Mouse (Mus musculus) forebrain, embryonic 15.5 days (tissue): Measurements from ENCODE around the gene Hic1. TPM values are rescaled to one million over a fixed set of nuclear protein-coding genes. Genes with fewer than 3 reads are reported as not detected.
"Not testable (repeated sequence)": the region's sequence is repeated elsewhere in the genome, so short reads cannot be mapped to it uniquely, and the experiment has no call there.

Experiments
- ATAC-seq: fragments of 200-750 bp; cut with Nextera tagmentation; replicated peaks from 2 replicates; pipeline ENCODE4 v1.8.0; 2017; ENCODE audit warnings: mild to moderate bottlenecking, moderate TSS enrichment, moderate library complexity
- H3K27ac ChIP-seq: fragments of 300-500 bp; sonication (generic); replicated peaks from 2 replicates; pipeline ENCODE4 v1.5.1; 2015; ENCODE audit warnings: mild to moderate bottlenecking, inconsistent platforms
- H3K27me3 ChIP-seq: fragments of 300-500 bp; sonication (generic); 2 replicates; pipeline ENCODE4 v1.6.1; 2015; ENCODE audit warnings: inconsistent platforms
- H3K36me3 ChIP-seq: fragments of 300-500 bp; sonication (generic); 2 replicates; pipeline ENCODE4 v1.6.1; 2015; ENCODE audit warnings: mild to moderate bottlenecking, inconsistent platforms
- H3K4me1 ChIP-seq: fragments of 300-500 bp; sonication (generic); 2 replicates; pipeline ENCODE4 v1.6.1; 2015; ENCODE audit warnings: inconsistent platforms
- H3K4me2 ChIP-seq: fragments of 300-500 bp; sonication (generic); replicated peaks from 2 replicates; pipeline ENCODE4 v1.6.1; 2015; ENCODE audit warnings: mild to moderate bottlenecking, inconsistent platforms
- H3K4me3 ChIP-seq: fragments of 300-500 bp; sonication (generic); 2 replicates; pipeline ENCODE4 v1.5.1; 2015; ENCODE audit warnings: mild to moderate bottlenecking, inconsistent platforms
- H3K9ac ChIP-seq: fragments of 300-500 bp; sonication (generic); replicated peaks from 2 replicates; pipeline ENCODE4 v1.6.1; 2015; ENCODE audit warnings: mild to moderate bottlenecking, inconsistent platforms
- H3K9me3 ChIP-seq: fragments of 300-500 bp; sonication (generic); 2 replicates; pipeline ENCODE4 v1.6.1; 2016; ENCODE audit warnings: inconsistent platforms
- WGBS: fragments of 180-500 bp; shearing (Covaris S2); methylation state at CpG from one replicate; pipeline ENCODE4 v1.1.7; 2015; ENCODE audit warnings: mixed read lengths; 5-methylcytosine and 5-hydroxymethylcytosine counted together
- polyA plus RNA-seq: library from polyadenylated mRNA; unstranded; fragments of >200 nt; fragmentation: Nextera tagmentation; extraction: Ambion mirVana; gene quantifications from 2 replicates; pipeline ENCODE4 v1.2.1, GENCODE M21; 2015

The Hic1 gene
- polyA plus RNA-seq, 1 experiment from 2014 or later: 2.2 TPM

DNA sequence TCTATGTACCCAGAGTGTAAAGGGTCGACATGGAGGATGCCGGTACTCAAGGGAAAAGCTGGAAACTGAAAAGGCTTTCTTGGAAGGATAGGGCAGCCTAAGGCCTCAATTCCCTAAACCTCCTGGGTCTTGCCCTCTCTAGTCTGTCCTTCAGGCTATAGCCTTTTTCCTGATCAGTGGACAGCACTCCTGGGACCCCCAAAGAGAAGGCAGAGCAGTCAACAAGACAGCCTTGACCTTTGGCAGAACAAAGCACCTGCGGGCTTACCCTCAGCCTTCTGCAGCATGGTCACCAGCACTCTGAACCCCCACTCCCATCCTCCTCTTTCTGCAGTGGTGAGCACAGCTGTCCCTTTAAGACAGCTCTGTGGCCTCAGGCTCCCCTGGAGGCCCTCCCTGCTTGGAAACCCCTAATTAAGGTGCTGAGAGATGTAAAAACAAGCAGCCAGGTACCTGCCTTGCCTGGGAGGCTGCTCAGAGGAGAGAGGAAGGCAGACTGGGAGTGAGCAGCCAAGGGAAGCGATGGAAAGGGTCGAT is 21.7 kb upstream of the Hic1 start, which contains the start of gene Dph1:
Gene Dph1 (minus strand): TSS at position 337 of the 537 bp plus-strand sequence.
- H3K4me1 ChIP-seq: peaks cover 51% of the 10 kb centered on the region
- peaks cover 37% of the 10 kb centered on the region for H3K27me3 ChIP-seq
- peak within 1 kb of the TSS; percentile 93 for H3K4me3 ChIP-seq
- H3K9ac ChIP-seq: peak within 1 kb of the TSS; percentile 66
- ATAC-seq: no peak
- WGBS: 50% methylated on average over 5 of the region's 5 CpGs
- peak within 1 kb of the TSS; percentile 87 for H3K4me2 ChIP-seq
- H3K9me3 ChIP-seq: no peaks in the 10 kb centered on the region
- 0 out of 2 replicates have a peak within 1 kb of the TSS, but pooled peaks have one; percentile 12 for H3K27ac ChIP-seq
- no peaks in the 10 kb centered on the region for H3K36me3 ChIP-seq

DNA sequence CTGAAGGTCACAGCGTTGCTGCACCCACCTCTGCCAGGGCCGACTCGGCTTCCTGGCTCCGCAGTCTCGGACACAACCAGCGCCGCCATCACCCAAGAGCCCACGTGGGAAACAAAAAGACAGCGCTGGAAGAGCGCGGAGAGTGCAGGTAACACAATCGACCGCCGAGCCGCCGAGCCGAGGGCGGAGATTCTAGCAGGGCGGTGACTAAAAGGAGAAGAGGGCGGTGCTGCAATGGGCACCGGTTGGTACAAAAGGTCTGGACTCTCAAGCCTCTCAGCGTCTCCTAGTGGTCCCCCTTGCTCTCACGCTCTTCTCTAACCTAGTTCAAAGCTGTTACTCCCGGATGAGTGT is 21.0 kb upstream of the Hic1 start:
- under 1% methylated on average over 24 of the region's 24 CpGs for WGBS
- Histone ChIP-seq H3K4me3 (peak overlapping the region; percentile 93), H3K4me2 (peak overlapping the region; percentile 87), H3K27ac (0 out of 2 replicates have a peak overlapping the region, but pooled peaks have one; percentile 12), H3K4me1 (peaks cover 49% of the 10 kb centered on the region), H3K9me3 (no peaks in the 10 kb centered on the region), H3K36me3 (no peaks in the 10 kb centered on the region), H3K9ac (peak overlapping the region; percentile 66), H3K27me3 (peaks cover 30% of the 10 kb centered on the region)
- ATAC-seq: peak; percentile 82

DNA sequence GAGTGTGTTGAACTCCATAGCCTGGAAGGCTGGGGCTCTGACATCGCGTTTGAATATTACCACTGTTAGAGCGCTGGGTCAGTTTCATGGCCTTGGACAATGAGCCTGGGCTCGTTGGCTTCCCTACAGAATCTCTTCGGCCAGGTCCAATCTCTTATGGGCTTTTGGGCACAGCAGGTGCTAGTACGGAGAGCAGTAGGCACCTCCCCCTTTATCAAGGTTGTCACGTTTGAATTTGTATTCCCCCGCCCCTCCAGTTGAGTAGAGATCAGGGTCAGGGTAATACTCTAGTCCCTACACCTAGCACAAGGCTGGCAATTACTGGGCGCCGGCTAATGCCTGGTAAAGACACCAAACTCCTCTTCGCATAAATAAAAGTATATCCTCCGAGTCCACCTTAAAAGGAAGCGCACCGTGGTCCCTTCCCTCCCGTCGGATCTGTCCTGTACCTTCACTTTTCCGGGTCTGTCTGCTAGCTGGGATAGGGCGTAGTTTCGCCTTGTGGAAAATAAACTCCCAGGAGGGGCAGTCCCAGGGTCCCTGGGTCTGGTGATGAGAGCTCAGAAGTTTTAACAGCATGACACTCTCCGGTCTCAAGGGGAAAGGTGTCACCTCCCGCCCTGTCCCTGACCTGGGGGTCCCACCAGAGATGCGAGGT is 20.5 kb upstream of the Hic1 start:
- H3K4me3 ChIP-seq: peak overlapping the region; percentile 93
- H3K4me1 ChIP-seq: peaks cover 49% of the 10 kb centered on the region
- no peaks in the 10 kb centered on the region for H3K9me3 ChIP-seq
- H3K36me3 ChIP-seq: no peaks in the 10 kb centered on the region
- H3K9ac ChIP-seq: peak overlapping the region; percentile 66
- H3K4me2 ChIP-seq: peak overlapping the region; percentile 87
- H3K27ac ChIP-seq: no peak overlapping the region
- under 1% methylated on average over 22 of the region's 22 CpGs for WGBS
- no peak; the same call in 1 of the 2 replicates for ATAC-seq
- peaks cover 25% of the 10 kb centered on the region for H3K27me3 ChIP-seq

DNA sequence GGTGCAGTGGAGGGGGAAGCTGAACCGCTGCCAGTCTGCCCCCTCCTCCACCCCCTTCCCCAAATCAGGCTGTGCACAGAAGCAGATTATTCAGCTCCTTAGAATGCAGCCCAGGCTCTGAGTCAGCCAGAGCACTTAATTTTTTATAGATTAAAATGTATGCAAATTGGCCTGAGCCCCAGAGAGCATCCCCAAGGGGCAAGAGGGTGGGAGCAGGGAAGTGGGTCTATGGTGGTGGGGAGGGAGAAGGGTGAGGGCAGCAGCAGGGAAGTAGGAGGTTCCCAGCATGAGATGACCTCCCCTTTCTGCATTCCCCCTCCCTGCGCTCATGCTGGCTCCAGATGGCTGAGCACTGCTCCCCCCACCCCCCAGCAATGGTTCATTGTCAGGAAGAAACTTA is 15.7 kb upstream of the Hic1 start:
- H3K27ac ChIP-seq: no peak overlapping the region

DNA sequence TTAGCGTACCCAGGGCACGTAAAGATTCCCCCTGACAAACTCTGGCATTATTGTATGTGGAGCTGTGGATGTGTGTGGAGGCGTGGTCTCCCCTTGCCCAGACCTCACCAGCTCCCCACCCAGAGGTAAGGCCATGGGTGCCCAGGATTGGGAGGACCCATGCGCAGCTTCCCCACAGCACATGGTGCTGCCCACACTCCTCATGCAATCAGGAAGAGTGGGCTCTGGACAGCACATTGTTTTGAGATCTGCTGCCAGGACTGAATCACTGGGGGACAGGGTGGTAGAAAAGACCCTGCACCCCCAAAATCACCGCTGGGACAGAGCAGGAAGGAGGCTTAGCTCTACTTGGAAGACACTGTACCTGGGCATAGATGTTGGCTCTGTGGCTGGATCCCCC is 15.3 kb upstream of the Hic1 start:
- no peak overlapping the region for H3K4me3 ChIP-seq
- no peak for ATAC-seq
- no peak overlapping the region for H3K4me2 ChIP-seq
- no peak overlapping the region for H3K9ac ChIP-seq
- no peak overlapping the region for H3K27ac ChIP-seq
- 91% methylated on average over 5 of the region's 5 CpGs for WGBS
- H3K27me3 ChIP-seq: no peaks in the 10 kb centered on the region
- H3K9me3 ChIP-seq: no peaks in the 10 kb centered on the region
- peaks cover 17% of the 10 kb centered on the region for H3K4me1 ChIP-seq
- no peaks in the 10 kb centered on the region; the same call in 1 of the 2 replicates for H3K36me3 ChIP-seq

More for the DNA sequence above, 15.7 kb upstream of the Hic1 start:
- Histone ChIP-seq H3K4me2 (no peak overlapping the region), H3K9me3 (no peaks in the 10 kb centered on the region), H3K4me3 (no peak overlapping the region), H3K9ac (no peak overlapping the region), H3K27me3 (no peaks in the 10 kb centered on the region), H3K4me1 (peaks cover 21% of the 10 kb centered on the region), H3K36me3 (no peaks in the 10 kb centered on the region; the same call in 1 of the 2 replicates)
- no peak for ATAC-seq
- WGBS: 57% methylated on average over 2 of the region's 2 CpGs

DNA sequence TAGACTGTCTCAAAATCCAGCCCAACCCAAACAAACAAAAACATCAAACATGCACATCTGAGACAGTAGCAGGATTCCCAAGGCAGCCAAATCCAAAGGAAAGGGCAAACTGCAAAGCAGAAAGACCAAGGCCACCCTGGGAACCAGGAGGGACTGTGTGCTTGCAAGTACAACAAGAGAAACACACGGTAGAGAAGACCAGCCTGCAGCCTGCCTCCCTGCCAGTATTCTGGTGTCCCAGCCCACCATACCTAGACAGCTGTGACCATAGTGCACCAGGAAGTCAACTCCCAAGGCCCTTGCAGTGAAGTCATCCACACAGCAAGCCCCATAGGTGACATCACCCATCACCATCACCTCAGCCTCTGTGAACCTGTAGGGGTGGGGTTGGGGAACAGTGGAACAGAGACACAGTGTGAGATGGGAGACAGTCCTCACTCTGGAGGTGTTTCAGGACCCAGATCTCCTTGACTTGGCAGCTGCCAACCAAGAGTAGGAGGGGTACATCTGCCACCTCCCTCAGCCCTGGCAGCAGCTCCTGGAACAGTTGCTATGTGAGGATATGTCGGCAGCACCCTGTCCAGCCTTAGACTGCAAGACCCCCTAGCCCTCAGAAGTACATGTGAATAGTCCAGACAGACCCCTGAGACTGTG is 14.7 kb upstream of the Hic1 start:
- Histone ChIP-seq H3K4me3 (no peak overlapping the region), H3K9ac (no peak overlapping the region), H3K36me3 (no peaks in the 10 kb centered on the region; the same call in 1 of the 2 replicates), H3K27ac (no peak overlapping the region), H3K27me3 (no peaks in the 10 kb centered on the region), H3K4me2 (no peak overlapping the region), H3K4me1 (peaks cover 17% of the 10 kb centered on the region), H3K9me3 (no peaks in the 10 kb centered on the region)
- WGBS: 76% methylated on average over 2 of the region's 2 CpGs
- no peak for ATAC-seq

DNA sequence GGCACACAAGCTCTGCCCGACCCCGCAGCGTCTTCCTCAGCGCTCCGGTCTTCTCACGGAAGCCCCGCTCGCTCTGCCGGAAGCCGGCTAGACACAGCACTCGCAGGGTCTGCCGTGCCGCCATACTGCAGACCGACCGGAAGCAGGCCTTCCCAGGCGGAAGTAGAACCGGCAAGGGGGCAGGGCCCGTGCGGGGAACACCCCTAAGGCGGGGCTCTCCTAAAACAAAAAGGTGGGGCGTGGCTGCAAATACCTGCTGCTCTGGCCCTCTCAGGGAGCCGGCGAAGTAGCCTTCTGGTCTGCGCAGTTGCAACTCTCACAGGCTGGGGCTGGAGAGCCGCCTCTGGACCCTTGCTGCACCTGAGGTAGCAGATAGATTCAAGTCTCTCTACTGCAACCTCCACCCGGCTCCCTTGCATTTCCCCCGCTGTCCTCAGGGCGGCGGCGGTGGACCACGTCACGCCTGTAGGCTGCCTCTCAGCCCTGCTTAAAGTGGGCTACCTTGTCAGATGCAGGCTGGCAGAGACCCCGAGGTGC is 9.4 kb upstream of the Hic1 start, which contains the start of gene Ovca2:
Gene Ovca2 (minus strand): TSS at position 164 of the 537 bp plus-strand sequence.
- no peaks in the 10 kb centered on the region for H3K9me3 ChIP-seq
- peak within 1 kb of the TSS; percentile 97 for H3K27ac ChIP-seq
- no peaks in the 10 kb centered on the region for H3K27me3 ChIP-seq
- WGBS: under 1% methylated on average over 33 of the region's 33 CpGs
- H3K4me1 ChIP-seq: peaks cover 21% of the 10 kb centered on the region
- peak within 1 kb of the TSS; percentile 81 for H3K9ac ChIP-seq
- peak within 1 kb of the TSS; percentile 88 for H3K4me2 ChIP-seq
- peak; percentile 96 for ATAC-seq
- H3K36me3 ChIP-seq: peaks cover 5% of the 10 kb centered on the region; the same call in 1 of the 2 replicates
- H3K4me3 ChIP-seq: peak within 1 kb of the TSS; percentile 77

DNA sequence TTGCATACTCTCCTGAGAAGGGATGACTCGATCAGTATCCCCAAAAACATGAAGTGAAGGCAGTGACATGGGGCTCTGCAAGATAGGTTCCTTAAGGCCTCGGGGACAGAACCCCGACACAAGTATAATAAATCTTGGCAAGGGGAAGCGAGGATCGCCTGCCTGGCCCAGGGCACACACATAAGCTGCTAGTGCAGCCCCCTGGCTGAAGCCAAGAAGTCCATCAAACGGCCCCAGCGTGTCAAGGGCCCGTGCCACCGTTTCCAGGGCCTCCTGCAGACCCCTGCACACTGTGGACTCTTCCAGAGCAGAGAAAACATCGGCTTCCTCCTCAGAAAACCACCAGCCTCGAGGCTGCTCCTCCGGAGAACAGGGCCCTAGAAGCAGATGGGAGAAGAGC is 8.7 kb upstream of the Hic1 start:
- H3K4me2 ChIP-seq: peak overlapping the region; percentile 88
- no peak for ATAC-seq

DNA sequence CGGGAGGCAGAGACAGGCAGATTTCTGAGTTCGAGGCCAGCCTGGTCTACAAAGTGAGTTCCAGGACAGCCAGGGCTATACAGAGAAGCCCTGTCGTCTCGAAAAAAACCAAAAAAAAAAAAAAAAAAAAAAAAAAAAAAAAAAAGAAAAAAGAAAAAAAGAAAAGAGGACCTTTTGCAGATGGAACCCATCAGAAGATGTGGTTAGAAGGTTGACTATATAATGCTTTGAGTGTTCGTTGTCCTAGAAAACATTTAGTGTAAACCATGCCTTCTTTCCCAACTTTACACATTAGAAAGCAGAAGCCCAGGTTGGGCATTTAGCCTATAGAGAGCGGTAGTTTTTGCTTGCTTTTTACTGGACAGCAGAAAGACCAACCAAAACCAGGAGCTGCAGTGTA is 5.3 kb upstream of the Hic1 start:
- not testable (repeated sequence) for ATAC-seq, H3K4me3 ChIP-seq, H3K4me2 ChIP-seq, H3K27ac ChIP-seq, H3K9me3 ChIP-seq, H3K36me3 ChIP-seq, H3K9ac ChIP-seq
- peaks cover 50% of the 10 kb centered on the region for H3K4me1 ChIP-seq
- H3K27me3 ChIP-seq: peaks cover 19% of the 10 kb centered on the region; the same call in 1 of the 2 replicates
- 72% methylated on average over 6 of the region's 6 CpGs for WGBS

More for the DNA sequence above, 8.7 kb upstream of the Hic1 start:
- Histone ChIP-seq H3K27me3 (no peaks in the 10 kb centered on the region), H3K9ac (peak overlapping the region; percentile 81), H3K4me3 (peak overlapping the region; percentile 77), H3K4me1 (peaks cover 26% of the 10 kb centered on the region), H3K36me3 (peaks cover 5% of the 10 kb centered on the region; the same call in 1 of the 2 replicates), H3K9me3 (no peaks in the 10 kb centered on the region), H3K27ac (peak overlapping the region; percentile 97)
- 58% methylated on average over 12 of the region's 12 CpGs for WGBS

DNA sequence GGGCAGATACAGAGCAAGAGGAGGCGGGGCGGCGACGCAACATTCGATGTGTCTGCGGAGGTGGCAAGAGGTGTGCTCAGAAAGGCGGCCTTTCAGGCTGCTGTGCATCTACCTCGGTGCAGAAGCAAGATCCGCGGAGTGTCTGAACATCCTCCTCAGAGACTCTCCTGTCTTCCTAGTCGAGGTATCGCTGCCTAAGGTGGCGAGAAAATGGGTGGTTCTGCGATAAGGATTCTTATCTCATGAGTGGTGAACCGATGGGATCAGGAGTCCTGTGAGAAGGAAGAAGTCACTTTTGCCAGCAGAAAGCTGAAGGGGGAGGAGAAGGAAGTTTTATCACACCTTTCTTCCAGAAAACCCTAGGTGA is 4.5 kb upstream of the Hic1 start:
- Histone ChIP-seq H3K4me2 (peak overlapping the region; percentile 79), H3K36me3 (peaks cover 5% of the 10 kb centered on the region; the same call in 1 of the 2 replicates), H3K4me1 (peaks cover 52% of the 10 kb centered on the region), H3K4me3 (peak overlapping the region; percentile 83), H3K27me3 (peaks cover 27% of the 10 kb centered on the region), H3K9me3 (no peaks in the 10 kb centered on the region), H3K9ac (peak overlapping the region; percentile 56), H3K27ac (peak overlapping the region; percentile 73)
- 2% methylated on average over 15 of the region's 15 CpGs for WGBS
- no peak for ATAC-seq

DNA sequence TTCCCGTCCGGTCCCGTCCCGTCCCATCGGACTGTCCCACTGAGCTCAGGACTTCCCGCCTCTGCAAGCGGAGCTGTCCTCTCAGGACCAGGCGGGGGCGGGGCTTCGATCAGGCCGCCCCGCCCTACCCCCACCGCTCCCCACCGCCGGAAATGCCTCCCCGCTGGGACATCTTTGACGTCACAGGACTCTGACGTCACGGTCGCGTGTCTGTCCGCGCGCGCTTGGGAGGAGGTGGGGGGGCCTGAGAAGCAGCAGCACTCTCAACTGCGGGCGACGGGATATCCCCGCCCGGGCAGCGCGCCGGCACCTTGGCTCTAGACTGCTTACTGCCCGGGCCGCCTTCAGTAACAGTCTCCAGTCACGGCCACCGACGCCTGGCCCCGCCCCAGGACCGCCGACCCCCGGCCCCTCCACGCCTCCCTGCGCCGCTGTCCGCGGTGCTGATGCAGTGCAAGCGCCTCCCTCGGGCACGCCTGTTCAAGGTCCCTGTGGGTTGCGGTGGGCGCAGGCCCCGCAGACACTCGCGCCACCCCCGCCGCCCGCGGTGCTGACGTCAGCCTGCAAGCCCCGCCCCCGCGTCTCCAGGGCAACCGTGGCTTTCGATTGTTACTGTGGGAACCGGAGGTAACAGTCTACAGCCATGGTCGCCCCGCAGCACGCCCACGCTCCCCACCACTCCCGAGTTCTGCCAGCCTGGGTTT is 3.9 kb upstream of the Hic1 start:
- peak; percentile 60 for ATAC-seq
- WGBS: under 1% methylated on average over 71 of the region's 71 CpGs
- peak overlapping the region; percentile 79 for H3K4me2 ChIP-seq
- peak overlapping the region; percentile 56 for H3K9ac ChIP-seq
- no peaks in the 10 kb centered on the region for H3K9me3 ChIP-seq
- peaks cover 5% of the 10 kb centered on the region; the same call in 1 of the 2 replicates for H3K36me3 ChIP-seq
- peak overlapping the region; percentile 73 for H3K27ac ChIP-seq
- H3K4me1 ChIP-seq: peaks cover 57% of the 10 kb centered on the region
- peak overlapping the region; percentile 83 for H3K4me3 ChIP-seq
- peaks cover 31% of the 10 kb centered on the region for H3K27me3 ChIP-seq
